26 mouse cellular contexts compared by ENCODE assay signal in the genomic region with DNA sequence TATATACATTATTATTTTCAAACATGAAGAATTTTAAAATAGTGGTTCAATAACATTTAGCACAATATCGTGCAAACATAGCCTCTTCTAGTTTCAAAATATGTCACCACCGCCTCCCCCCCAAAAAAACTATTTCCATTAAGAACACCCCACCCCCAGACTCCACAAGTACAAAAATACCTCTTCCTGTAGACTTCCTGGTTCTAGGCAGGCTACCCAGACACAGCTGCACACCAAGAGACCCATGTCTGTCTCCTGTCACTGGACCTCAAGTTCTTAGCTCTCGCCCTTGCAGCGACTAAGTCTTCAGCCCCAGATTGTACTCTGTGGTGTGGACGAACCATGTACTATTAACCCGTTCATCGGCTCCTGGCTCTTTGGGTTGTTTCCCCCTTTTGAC. TPM values are rescaled to one million over a fixed set of nuclear protein-coding genes. Genes with fewer than 3 reads are reported as not detected.
"Had no signal": no experiment of that assay in that cellular context is flagged by ENCODE, and none has a peak within 500 bp of the region (broad histone marks: within the 10 kb centered on the region; RNA-seq: fewer than 3 reads in every experiment).

No protein-coding gene starts in this region.

- H3K27me3 ChIP-seq: liver, embryonic 13.5 days; neural tube, embryonic 13.5 days had no signal

- H3K9me3 ChIP-seq: liver, embryonic 13.5 days; midbrain, embryonic 10.5 days; midbrain, embryonic 13.5 days; neural tube, embryonic 13.5 days had no signal

- H3K4me3 ChIP-seq: liver, embryonic 13.5 days; midbrain, embryonic 10.5 days; midbrain, embryonic 13.5 days; myocyte; neural tube, embryonic 13.5 days had no signal

- ATAC-seq: midbrain, embryonic 13.5 days; midbrain, embryonic 16.5 days had no signal

- DNase-seq: kidney, postnatal 14 days; kidney, postnatal 4 days; layer of hippocampus, adult 9-11 months; liver, embryonic 13.5 days; lung, adult 2 months; lung, postnatal 14 days; lung, postnatal 4 days; retina, postnatal 1 day; right cerebral cortex, postnatal 25 days; thymus, adult 18-20 months; thymus, postnatal 36 days had no signal

- H3K36me3 ChIP-seq: liver, embryonic 13.5 days; midbrain, embryonic 10.5 days; midbrain, embryonic 13.5 days; neural tube, embryonic 13.5 days had no signal

RNA-seq across cellular contexts. Expression of a gene that starts 26.0 kb away (rescaled TPM):
- total RNA-seq: layer of hippocampus, adult 18-20 months; layer of hippocampus, postnatal 25 days; left cerebral cortex, adult 18-20 months; left cerebral cortex, postnatal 10 days; left cerebral cortex, postnatal 36 days; liver, adult 2 months; megakaryocyte progenitor cell, adult 5-6 weeks; monocyte, adult 5-6 weeks; neutrophil, adult 5-6 weeks had no signal
- polyA plus RNA-seq: midbrain, embryonic 10.5 days; midbrain, embryonic 16.5 days; myocyte; neural tube, embryonic 13.5 days had no signal

RNA-seq across cellular contexts. Expression of a gene that starts 40.9 kb away (rescaled TPM):
- total RNA-seq: layer of hippocampus, adult 18-20 months; layer of hippocampus, postnatal 25 days; left cerebral cortex, adult 18-20 months; left cerebral cortex, postnatal 10 days; left cerebral cortex, postnatal 36 days; megakaryocyte progenitor cell, adult 5-6 weeks; monocyte, adult 5-6 weeks; neutrophil, adult 5-6 weeks had no signal
- polyA plus RNA-seq: limb, embryonic 11.5 days; midbrain, embryonic 10.5 days; midbrain, embryonic 13.5 days; midbrain, embryonic 16.5 days; myocyte; neural tube, embryonic 13.5 days had no signal
